Mouse (Mus musculus) erythroblast, adult 5-6 weeks (primary cell): Measurements from ENCODE around the gene Noc2l. TPM values are rescaled to one million over a fixed set of nuclear protein-coding genes. Genes with fewer than 3 reads are reported as not detected.

ENCODE experiments used
- ATAC-seq: replicated peaks from 2 replicates; pipeline ENCODE4 v1.8.0; 2016; ENCODE audit warnings: moderate number of reproducible peaks, mild to moderate bottlenecking, moderate TSS enrichment, inconsistent platforms; ENCODE audit not compliant: poor library complexity, low FRiP score, severe bottlenecking
- total RNA-seq, 2 experiments: library from RNA; stranded (forward) in 1 of 2; stranded (reverse) in 1 of 2; fragments of 150-400 nt in 1 of 2; fragments of 200-764, 138-1000 nt in 1 of 2; gene quantifications; 2 replicates each; pipeline versions ENCODE4 v1.2.3 to v1.2.4; 2015 to 2017; ENCODE audit warnings: low replicate concordance in 2 of 2

Gene Noc2l
- total RNA-seq, 2 experiments from 2014 or later: 15.0 to 24.8 TPM

- ATAC-seq: no peak
These were observed 22.7 kb upstream of the Noc2l start for GRCm38 (mm10) chr4:156213134-156213533.

- ATAC-seq: no peak
These were observed 20.2 kb upstream of the Noc2l start, which contains the start of gene Perm1 for GRCm38 (mm10) chr4:156215649-156216048. Perm1 (plus strand) TSS chr4:156215868.

- ATAC-seq: no peak
These were observed 19.6 kb upstream of the Noc2l start for GRCm38 (mm10) chr4:156216196-156216595.

GRCm38 (mm10) chr4:156217022-156217669 lies 18.7 kb upstream of the Noc2l start:
- no peak for ATAC-seq

GRCm38 (mm10) chr4:156217838-156218237 lies 18.0 kb upstream of the Noc2l start:
- no peak for ATAC-seq

GRCm38 (mm10) chr4:156219936-156220335 lies 15.9 kb upstream of the Noc2l start:
- no peak for ATAC-seq

GRCm38 (mm10) chr4:156224276-156224675 lies 11.5 kb upstream of the Noc2l start:
- ATAC-seq: no peak

- no peak for ATAC-seq
These were observed 7.9 kb upstream of the Noc2l start for GRCm38 (mm10) chr4:156227752-156228392.

- 0 out of 2 replicates have a peak, but pooled peaks have one; percentile 36 for ATAC-seq
These were observed 7.3 kb upstream of the Noc2l start for GRCm38 (mm10) chr4:156228393-156229024.

GRCm38 (mm10) chr4:156234021-156234501 lies 1.7 kb upstream of the Noc2l start:
- 0 out of 2 replicates have a peak, but pooled peaks have one; percentile 9 for ATAC-seq

GRCm38 (mm10) chr4:156234701-156235213 lies 1.1 kb upstream of the Noc2l start, which contains the start of gene Plekhn1:
Plekhn1 (minus strand) TSS chr4:156234857.
- peak; percentile 45 for ATAC-seq

GRCm38 (mm10) chr4:156235360-156235770 lies 445 bp upstream of the Noc2l start:
- ATAC-seq: peak; percentile 43

- no peak for ATAC-seq
These were observed 1.0 kb downstream of the Noc2l start for GRCm38 (mm10) chr4:156236651-156237447.

GRCm38 (mm10) chr4:156249567-156249966 lies 13.8 kb downstream of the Noc2l start:
- no peak for ATAC-seq

- ATAC-seq: no peak
These were observed 15.3 kb downstream of the Noc2l start for GRCm38 (mm10) chr4:156251081-156251480.

GRCm38 (mm10) chr4:156252140-156252539 lies 16.3 kb downstream of the Noc2l start:
- peak; percentile 48 for ATAC-seq

GRCm38 (mm10) chr4:156252619-156253018 lies 16.8 kb downstream of the Noc2l start:
- ATAC-seq: peak; percentile 13; the same call in 1 of the 2 replicates

- peak; percentile 80 for ATAC-seq
These were observed 17.2 kb downstream of the Noc2l start for GRCm38 (mm10) chr4:156253043-156253442.

GRCm38 (mm10) chr4:156254361-156255077 lies 18.7 kb downstream of the Noc2l start:
- peak; percentile 72 for ATAC-seq
